Mouse (Mus musculus) MEL (cell line): ENCODE measurements at regions not wholly inside any gene's neighbourhood (a gene's known extent, or its start where the extent isn't known, plus 50 kb on each side); places are given as distances from the start of the nearest gene placed in this dataset.

Source experiments
- CTCF ChIP-seq, 3 experiments: IDR thresholded peaks in 2 of 3; conservative IDR thresholded peaks in 1 of 3; 2 replicates each; pipeline ENCODE4 v1.5.1; 2011 to 2012; ENCODE audit warnings: low read length in 3 of 3, low read depth in 2 of 3, mild to moderate bottlenecking in 2 of 3, improper control_type of control experiment in 1 of 3, inconsistent platforms in 1 of 3, mixed read lengths in 1 of 3, moderate library complexity in 1 of 3; ENCODE audit not compliant: control insufficient read depth in 1 of 3, insufficient read depth in 1 of 3, poor library complexity in 1 of 3, severe bottlenecking in 1 of 3
- ELF1 ChIP-seq: IDR thresholded peaks from 2 replicates; pipeline ENCODE4 v1.6.1; 2014; ENCODE audit warnings: low read depth, mild to moderate bottlenecking, inconsistent platforms, low read length, improper control_type of control experiment, moderate library complexity
- MAFK ChIP-seq: IDR thresholded peaks from 2 replicates; pipeline ENCODE4 v1.6.1; 2011; ENCODE audit warnings: low read depth, mild to moderate bottlenecking, low read length, improper control_type of control experiment, borderline replicate concordance
- TBP ChIP-seq: IDR thresholded peaks from 2 replicates; pipeline ENCODE4 v1.8.0; 2011; ENCODE audit warnings: low read depth, low read length, improper control_type of control experiment

GRCm38 (mm10) chr1:14487708-14488127 lies 1605.4 kb downstream of the 4930444P10Rik start:
- TF ChIP-seq CTCF (IDR thresholded peaks at IDR 0.05 in 2 of 3, conservative IDR thresholded peaks at IDR 0.05 in 1 of 3; ENCODE audit: control insufficient read depth in 1 of 3, insufficient read depth in 1 of 3, low read depth in 2 of 3, low read length in 3 of 3, poor library complexity in 1 of 3, severe bottlenecking in 1 of 3) (no peak), MAFK (no peak), TBP (peak; percentile 51; the same call in 1 of the 2 replicates), ELF1 (no peak)
